Mouse (Mus musculus) macrophage (primary cell): Measurements from ENCODE around the gene Mgst2. TPM values are rescaled to one million over a fixed set of nuclear protein-coding genes. Genes with fewer than 3 reads are reported as not detected.
A peak's percentile ranks its signal among the peaks of the same experiment; 100 is the strongest.

ENCODE experiments used
- H3K27ac ChIP-seq: fragments of 350-480 bp; formaldehyde crosslinking; 2 replicates; pipeline ENCODE4 v1.9.0; 2021
- H3K36me3 ChIP-seq: fragments of 350-480 bp; formaldehyde crosslinking; 2 replicates; pipeline ENCODE4 v1.9.0; 2021; ENCODE audit errors: inconsistent target
- H3K4me3 ChIP-seq: fragments of 350-480 bp; formaldehyde crosslinking; 2 replicates; pipeline ENCODE4 v1.9.0; 2021; ENCODE audit errors: inconsistent target
- H3K79me2 ChIP-seq: fragments of 350-480 bp; formaldehyde crosslinking; 2 replicates; pipeline ENCODE4 v1.9.0; 2021; ENCODE audit errors: inconsistent target
- WGBS: methylation state at CpG from one replicate; pipeline ENCODE4 v1.1.7; 2026; ENCODE audit warnings: inconsistent platforms; ENCODE audit not compliant: missing documents; 5-methylcytosine and 5-hydroxymethylcytosine counted together
- polyA plus RNA-seq: library from polyadenylated mRNA; stranded (reverse); fragments of 250-400 nt; gene quantifications from 3 replicates; pipeline ENCODE4 v1.2.4, GENCODE M21; 2018; ENCODE audit warnings: inconsistent platforms

Mgst2 gene
- polyA plus RNA-seq, 1 experiment from 2014 or later: 2.4 TPM

DNA sequence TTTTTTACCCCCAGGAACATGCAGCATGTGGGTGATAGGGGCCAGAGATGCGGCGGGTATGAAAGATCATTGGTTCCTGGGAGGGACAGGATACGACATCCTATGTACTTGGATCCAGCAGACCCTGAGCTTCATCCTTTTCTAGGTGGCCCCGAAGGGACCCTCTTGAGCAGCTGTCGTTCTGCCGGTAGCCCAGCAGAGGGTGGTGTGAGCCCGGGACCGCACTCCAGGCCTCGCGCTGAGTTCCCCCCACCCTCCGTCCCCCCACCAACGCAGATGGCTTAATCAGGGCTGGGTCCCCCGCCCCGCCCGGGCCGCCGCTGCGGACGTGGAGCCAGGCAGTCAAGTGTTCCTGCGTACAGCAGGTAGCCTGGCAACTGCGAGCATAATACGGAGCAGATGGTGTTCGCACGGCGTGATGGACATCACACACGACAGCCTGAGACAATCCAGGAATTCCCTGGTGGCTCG lies 41.2 kb downstream of the Mgst2 start:
- 1% methylated on average over 27 of the region's 27 CpGs for WGBS
- Histone ChIP-seq H3K36me3 (no peaks in the 10 kb centered on the region), H3K79me2 (no peaks in the 10 kb centered on the region), H3K4me3 (no peak overlapping the region; the same call in 1 of the 2 replicates), H3K27ac (no peak overlapping the region)

DNA sequence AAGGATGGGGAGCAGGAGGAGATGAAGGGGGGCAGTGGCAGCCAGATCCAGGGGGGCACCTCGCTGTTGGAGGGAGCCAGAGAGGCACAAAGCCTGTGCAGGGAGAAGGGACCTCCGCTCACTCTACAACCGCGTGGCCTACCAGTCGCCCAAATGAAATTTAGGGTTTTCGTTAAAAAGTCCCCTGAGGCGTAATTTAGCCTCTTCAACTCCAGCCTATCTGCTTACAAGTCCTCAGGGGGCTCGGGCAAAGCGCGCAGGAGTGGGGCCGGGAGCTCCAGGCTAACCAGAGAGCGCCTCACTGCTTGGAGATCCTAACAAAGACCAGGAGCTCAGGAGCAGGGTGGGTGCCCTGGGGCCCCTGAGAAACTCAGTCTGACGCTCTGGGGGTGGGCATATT lies 41.8 kb downstream of the Mgst2 start:
- WGBS: 43% methylated on average over 11 of the region's 13 CpGs

DNA sequence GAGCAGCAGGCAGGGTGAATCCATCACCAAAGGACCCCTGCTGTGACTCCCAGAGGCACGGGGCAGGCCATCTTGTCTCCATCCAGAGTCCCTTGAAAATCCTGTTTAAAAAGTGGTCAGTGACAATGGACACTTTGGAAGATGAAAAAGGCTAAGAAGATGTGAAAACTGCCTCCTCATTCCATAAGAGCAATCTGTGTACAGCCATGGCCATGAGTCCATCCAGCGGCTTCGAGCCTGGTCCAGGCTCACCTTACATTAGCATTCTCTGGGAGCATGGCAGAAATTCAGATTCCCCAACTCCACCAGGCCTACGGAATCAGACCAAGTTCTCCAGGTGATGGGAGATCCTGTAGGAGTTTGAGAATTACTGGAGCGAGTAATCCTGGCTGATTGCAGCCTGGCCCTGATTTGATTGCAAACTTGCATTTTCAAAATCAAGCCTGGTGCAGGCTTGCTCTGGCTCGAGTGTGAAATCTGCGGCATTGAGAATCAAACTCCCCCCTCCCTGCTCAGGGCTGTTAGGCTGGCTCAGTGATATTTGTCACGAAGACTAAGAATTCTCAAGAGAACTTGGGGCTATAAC lies 42.6 kb downstream of the Mgst2 start:
- Histone ChIP-seq H3K36me3 (no peaks in the 10 kb centered on the region), H3K27ac (no peak overlapping the region), H3K79me2 (no peaks in the 10 kb centered on the region), H3K4me3 (no peak overlapping the region)
- WGBS: over 99% methylated on average over 8 of the region's 8 CpGs

More for the DNA sequence above, 41.8 kb downstream of the Mgst2 start:
- Histone ChIP-seq H3K27ac (no peak overlapping the region), H3K4me3 (no peak overlapping the region), H3K36me3 (no peaks in the 10 kb centered on the region), H3K79me2 (no peaks in the 10 kb centered on the region)

DNA sequence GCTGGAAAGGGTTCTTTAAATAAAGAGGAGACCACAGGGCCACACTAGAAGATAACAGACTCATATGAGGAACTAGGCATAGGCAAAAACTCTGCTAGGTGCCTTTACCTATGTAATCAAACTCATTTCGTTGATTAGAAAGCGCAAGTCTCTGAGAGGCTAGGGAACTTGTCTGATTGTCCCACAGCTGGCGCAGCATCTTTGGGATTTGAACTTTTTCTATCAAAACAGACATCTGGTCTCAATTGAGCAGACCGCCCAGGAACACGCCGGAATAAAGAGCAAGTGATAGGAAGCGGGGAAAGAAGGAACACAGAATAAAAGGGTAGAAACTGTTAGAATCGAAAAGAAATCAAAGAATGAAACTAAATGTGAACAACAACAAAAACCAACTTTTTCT lies 43.3 kb downstream of the Mgst2 start:
- no peak overlapping the region for H3K4me3 ChIP-seq
- H3K79me2 ChIP-seq: no peaks in the 10 kb centered on the region
- WGBS: 92% methylated on average over 8 of the region's 8 CpGs
- H3K36me3 ChIP-seq: no peaks in the 10 kb centered on the region
- H3K27ac ChIP-seq: no peak overlapping the region

DNA sequence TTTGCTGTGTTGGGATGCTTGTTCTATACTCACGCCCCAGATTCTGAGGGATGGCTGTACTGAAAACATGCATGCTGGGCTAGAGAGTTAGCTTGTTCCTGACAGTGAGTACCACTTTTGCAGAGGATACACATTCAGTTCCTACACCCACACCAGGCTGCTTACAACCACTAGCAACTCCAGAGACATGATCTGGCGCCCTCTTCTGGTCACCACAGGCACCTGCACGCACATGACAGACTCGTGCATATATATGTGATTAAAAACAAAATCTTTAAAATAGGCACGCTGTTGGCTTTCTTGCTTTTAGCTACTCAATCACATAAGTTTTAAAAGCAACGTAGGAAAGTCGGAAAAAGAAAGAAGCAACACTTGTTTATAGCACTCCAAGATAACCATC lies 45.1 kb downstream of the Mgst2 start:
- Histone ChIP-seq H3K27ac (no peak overlapping the region), H3K79me2 (no peaks in the 10 kb centered on the region), H3K36me3 (no peaks in the 10 kb centered on the region), H3K4me3 (no peak overlapping the region)
- WGBS: 97% methylated on average over 7 of the region's 7 CpGs

DNA sequence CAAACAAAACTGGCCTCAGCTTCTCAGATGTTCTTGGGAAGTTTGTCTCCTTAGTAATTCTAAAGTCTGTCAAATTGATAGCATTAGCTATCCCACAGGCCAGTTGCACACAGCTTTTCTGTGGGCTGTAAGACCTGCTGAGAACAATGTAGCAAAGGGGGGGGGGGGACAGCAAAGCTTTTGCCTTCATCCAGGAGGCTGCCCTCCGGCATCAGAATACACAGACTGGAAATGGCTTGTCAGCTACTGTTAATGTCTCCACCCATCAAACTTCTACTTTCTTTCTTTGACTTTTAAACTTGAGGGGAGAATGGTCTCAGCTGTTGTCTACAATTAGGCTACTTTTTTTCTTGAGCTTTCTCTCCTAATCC lies 48.2 kb downstream of the Mgst2 start:
- H3K36me3 ChIP-seq: no peaks in the 10 kb centered on the region
- no peak overlapping the region; the same call in 1 of the 2 replicates for H3K27ac ChIP-seq
- no peaks in the 10 kb centered on the region for H3K79me2 ChIP-seq
- 100% methylated on average over 1 of the region's 1 CpGs for WGBS
- no peak overlapping the region for H3K4me3 ChIP-seq

DNA sequence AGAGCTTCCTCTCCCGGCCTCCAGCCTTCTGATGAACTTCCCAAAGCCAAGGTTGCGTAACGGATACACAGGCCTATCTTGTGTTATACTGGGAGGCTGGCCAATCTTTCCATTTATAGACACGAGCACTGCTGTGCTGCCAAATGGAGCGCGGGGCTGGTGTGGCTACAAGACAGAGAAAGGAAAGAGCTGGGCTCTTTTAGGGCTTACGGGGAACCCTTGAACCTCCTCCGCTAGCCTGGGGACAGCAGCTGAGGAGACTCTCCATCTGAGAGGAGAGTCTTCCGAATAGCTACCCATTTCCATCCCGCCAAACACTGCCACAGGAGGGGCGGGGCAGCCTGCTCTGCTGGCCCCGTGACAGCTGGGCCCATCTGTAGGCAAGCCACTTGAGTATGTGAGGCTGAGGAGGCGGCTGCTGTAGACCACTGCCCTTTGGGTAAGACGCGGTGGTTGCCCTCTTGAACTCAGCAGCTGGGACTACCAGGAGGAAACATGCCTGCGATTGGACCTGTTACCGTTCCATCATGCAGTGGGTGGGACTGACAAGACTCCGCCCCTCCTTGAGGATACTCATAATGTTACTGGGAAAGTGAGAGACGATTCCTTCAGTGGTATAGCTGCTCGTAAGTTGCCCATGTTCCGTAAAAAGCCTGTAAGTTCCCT lies 48.7 kb downstream of the Mgst2 start:
- no peaks in the 10 kb centered on the region for H3K79me2 ChIP-seq
- no peak overlapping the region for H3K4me3 ChIP-seq
- 64% methylated on average over 21 of the region's 21 CpGs for WGBS
- H3K36me3 ChIP-seq: no peaks in the 10 kb centered on the region
- peak overlapping the region; percentile 48 for H3K27ac ChIP-seq

DNA sequence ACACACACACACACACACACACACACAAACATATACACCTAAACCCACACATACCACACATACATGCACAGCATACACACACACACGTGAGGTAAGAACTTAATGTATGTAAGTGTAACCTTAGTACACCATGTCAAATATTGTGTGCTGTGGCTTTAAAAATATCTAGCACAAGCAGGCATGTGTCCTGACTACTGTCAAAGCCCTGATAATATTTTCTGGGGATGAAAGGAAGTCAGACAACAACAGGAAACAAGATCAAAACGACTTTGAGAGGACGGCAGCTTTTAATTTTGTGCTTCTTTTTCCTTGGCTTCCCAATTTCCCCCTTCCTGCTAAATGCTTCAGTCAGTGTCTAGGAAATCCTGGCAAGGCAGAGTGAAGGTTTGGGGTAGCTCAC lies 52.2 kb downstream of the Mgst2 start:
- Histone ChIP-seq H3K4me3 (no peak overlapping the region), H3K36me3 (no peaks in the 10 kb centered on the region), H3K27ac (no peak overlapping the region), H3K79me2 (no peaks in the 10 kb centered on the region)
- WGBS: 35% methylated on average over 3 of the region's 3 CpGs

DNA sequence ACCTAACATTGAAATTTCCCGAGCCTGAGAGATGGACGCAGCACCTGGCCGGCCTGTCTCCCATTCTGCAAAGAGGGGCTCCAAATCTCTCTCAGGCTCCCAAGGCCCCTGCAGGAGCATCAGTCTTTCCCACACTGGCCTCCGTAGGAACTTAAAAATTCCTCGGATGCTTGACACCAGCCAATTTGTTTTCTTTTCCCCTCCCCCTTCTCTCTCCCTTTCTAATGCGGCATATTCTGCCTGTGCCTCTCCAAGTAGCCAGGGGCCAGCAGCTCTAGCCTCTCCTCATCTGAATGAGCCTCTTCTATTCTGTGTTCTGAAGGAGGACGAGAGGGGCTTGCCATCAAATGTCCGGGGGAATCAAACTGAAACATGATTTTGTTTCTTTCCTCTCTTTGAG lies 53.1 kb downstream of the Mgst2 start:
- H3K79me2 ChIP-seq: no peaks in the 10 kb centered on the region
- 93% methylated on average over 8 of the region's 8 CpGs for WGBS
- H3K36me3 ChIP-seq: no peaks in the 10 kb centered on the region
- no peak overlapping the region for H3K4me3 ChIP-seq
- H3K27ac ChIP-seq: no peak overlapping the region

DNA sequence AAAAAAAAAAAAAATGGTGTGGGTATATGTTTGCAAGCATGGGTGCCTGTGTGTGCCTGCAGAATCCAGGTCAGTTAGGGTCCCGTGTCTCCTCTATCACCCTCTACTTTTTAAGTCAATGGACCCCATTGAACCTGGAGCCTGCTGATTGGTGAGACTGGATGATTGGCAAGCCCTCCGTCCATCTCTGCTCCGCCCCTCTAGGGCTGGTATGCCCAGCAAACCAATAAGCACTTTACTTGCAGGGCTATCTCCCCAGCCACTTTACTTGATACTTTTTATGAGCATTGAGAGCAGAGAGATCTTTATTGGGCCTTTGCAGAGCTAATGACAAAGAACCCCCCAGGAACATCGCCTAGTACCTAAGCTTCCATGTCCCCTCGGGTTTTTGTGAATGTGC lies 54.3 kb downstream of the Mgst2 start:
- H3K4me3 ChIP-seq: no peak overlapping the region
- 87% methylated on average over 5 of the region's 5 CpGs for WGBS
- H3K79me2 ChIP-seq: no peaks in the 10 kb centered on the region
- no peak overlapping the region for H3K27ac ChIP-seq
- no peaks in the 10 kb centered on the region for H3K36me3 ChIP-seq

DNA sequence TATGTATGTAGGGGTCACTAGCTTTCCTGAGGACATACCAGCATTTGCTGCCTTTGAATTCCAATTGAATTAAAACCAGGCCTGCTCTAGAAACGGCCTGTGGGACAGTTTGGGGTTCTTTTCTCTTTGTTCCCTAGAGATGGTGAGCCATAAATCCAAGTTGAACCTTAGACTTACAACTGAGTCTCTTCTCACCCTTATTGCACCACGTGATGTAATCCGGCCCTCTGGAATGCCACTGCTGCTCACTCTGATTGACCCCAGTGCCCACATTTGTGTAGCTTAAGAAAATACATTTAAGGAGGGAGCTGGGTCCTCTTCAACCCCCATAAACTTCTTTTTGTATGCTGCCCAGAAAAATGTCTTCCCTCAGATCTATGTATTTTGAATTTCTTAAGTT lies 57.3 kb downstream of the Mgst2 start:
- Histone ChIP-seq H3K4me3 (no peak overlapping the region), H3K79me2 (no peaks in the 10 kb centered on the region)
- 93% methylated on average over 3 of the region's 3 CpGs for WGBS

DNA sequence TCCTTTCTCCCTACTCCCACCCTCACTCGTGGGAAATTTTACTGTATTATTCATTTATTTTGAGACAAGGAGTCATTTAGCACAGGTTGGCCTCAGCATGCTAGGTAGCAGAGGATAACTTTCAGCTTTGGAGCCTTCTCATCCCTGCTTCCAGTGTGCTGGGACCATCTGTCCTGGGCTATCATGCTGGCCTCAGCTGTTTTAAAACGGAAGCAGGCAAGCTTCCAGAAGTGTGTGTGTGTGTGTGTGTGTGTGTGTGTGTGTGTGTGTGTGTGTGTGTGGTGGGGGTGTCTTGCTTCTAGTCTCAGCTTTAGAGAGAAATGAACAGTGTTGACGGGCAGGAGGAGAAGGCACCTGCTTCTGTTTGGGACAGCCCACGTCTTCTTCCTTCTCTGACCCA lies 57.7 kb downstream of the Mgst2 start:
- H3K4me3 ChIP-seq: no peak overlapping the region
- no peaks in the 10 kb centered on the region for H3K36me3 ChIP-seq
- no peaks in the 10 kb centered on the region for H3K79me2 ChIP-seq
- H3K27ac ChIP-seq: no peak overlapping the region
- 79% methylated on average over 4 of the region's 4 CpGs for WGBS

More for the DNA sequence above, 57.3 kb downstream of the Mgst2 start:
- Histone ChIP-seq H3K36me3 (no peaks in the 10 kb centered on the region), H3K27ac (no peak overlapping the region)

DNA sequence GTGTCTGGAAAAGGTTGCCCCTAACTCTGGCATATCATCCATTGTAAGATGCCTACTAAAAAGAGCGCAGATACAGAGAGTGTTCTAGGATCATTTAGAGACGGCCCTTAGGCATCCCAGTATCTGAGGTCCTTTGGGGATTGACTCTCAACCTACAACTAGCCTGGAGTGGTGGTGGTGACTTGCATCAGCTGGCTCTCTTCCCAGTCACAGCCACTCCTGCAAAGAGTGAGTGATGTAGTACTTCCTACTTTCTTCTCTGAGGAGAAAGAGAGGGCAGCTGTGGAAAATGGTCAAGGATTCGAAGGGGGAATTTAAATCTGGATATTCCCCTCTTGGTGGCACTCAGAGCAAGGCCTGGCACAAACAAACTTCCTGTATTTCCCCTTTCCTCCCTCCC lies 59.2 kb downstream of the Mgst2 start:
- H3K27ac ChIP-seq: no peak overlapping the region
- no peak overlapping the region for H3K4me3 ChIP-seq
- no peaks in the 10 kb centered on the region for H3K36me3 ChIP-seq
- no peaks in the 10 kb centered on the region for H3K79me2 ChIP-seq
- WGBS: 71% methylated on average over 3 of the region's 3 CpGs

DNA sequence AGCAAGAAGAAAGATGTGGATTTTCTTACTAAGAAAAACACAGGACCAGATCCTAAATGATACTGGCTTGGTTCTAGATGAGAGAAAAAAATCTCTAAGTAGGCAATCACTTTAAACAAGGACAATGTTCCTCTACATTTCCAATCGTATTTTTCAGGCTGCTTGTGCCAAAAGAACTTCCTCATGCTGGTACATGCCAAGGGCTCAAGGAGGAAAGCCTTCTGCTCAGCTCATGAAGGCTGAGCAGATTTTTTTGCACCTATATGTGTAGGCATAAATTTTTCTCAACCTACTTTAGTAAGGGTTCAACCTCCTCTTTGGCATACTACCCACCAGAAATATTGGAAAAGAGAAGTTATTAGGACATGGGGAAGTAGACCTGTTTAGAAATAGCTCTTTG lies 59.8 kb downstream of the Mgst2 start:
- WGBS: 60% methylated on average over 1 of the region's 1 CpGs

DNA sequence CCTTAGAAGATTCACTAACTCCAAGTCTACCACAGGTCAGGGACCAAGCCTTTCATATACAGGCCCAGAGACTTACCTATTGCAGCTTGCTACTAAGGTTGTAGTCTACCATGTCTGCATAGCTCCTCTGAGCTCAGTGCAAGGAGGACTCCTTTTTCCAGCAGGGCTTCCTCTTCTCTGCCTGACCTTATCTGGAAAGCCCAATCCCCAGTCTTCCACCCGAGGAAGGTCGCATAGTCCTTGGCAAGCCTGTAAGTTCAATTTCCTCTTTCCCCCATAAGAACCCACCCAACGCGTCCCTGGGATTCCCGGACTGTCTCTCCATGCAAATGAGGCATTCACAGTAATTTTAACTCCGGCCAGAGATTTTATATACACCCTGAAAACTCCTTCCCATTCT lies 66.1 kb downstream of the Mgst2 start:
- Histone ChIP-seq H3K36me3 (no peaks in the 10 kb centered on the region), H3K79me2 (no peaks in the 10 kb centered on the region), H3K27ac (no peak overlapping the region), H3K4me3 (no peak overlapping the region)
- WGBS: 69% methylated on average over 6 of the region's 6 CpGs

More for the DNA sequence above, 59.8 kb downstream of the Mgst2 start:
- H3K36me3 ChIP-seq: no peaks in the 10 kb centered on the region
- H3K27ac ChIP-seq: no peak overlapping the region
- no peaks in the 10 kb centered on the region for H3K79me2 ChIP-seq
- H3K4me3 ChIP-seq: no peak overlapping the region

DNA sequence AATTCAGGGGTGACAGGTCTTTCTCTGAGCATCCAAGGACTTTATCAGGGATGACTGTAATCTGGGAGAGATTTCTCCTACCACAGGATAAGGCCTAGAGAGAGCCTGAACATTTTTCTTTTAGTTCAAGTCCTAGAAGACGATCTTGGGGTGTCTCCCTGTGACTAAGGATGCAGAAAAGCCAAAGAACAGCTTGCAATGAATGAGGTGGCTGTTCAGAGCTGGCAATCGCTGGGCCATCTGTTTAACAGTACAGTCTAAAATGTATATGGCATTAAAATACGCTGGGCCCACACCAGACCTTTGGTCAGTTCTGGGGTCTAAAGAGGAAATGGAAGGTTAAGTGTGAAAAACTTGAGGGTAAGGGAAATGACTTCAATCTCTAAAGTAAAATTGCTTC lies 67.3 kb downstream of the Mgst2 start:
- H3K36me3 ChIP-seq: no peaks in the 10 kb centered on the region
- WGBS: 38% methylated on average over 3 of the region's 3 CpGs
- no peaks in the 10 kb centered on the region for H3K79me2 ChIP-seq
- no peak overlapping the region for H3K27ac ChIP-seq
- H3K4me3 ChIP-seq: no peak overlapping the region
